Mouse (Mus musculus) embryonic facial prominence, embryonic 10.5 days (tissue): ENCODE measurements around the gene Ticam1. TPM values are rescaled to one million over a fixed set of nuclear protein-coding genes. Genes with fewer than 3 reads are reported as not detected.

Experiments
- DNase-seq: peaks from one replicate; pipeline ENCODE4 v3.0.0-alpha.2; 2017; ENCODE audit warnings: low spot score
- H3K27ac ChIP-seq: fragments of 300-500 bp; sonication (generic); replicated peaks from 2 replicates; pipeline ENCODE4 v1.5.1; 2016; ENCODE audit warnings: mild to moderate bottlenecking
- H3K27me3 ChIP-seq: fragments of 300-500 bp; sonication (generic); replicated peaks from 2 replicates; pipeline ENCODE4 v1.6.1; 2016; ENCODE audit warnings: low read depth, mild to moderate bottlenecking; ENCODE audit not compliant: poor library complexity, severe bottlenecking
- H3K36me3 ChIP-seq: fragments of 300-500 bp; sonication (generic); replicated peaks from 2 replicates; pipeline ENCODE4 v1.6.1; 2016; ENCODE audit warnings: mild to moderate bottlenecking, moderate library complexity
- H3K4me1 ChIP-seq: fragments of 300-500 bp; sonication (generic); 2 replicates; pipeline ENCODE4 v1.6.1; 2016
- H3K4me3 ChIP-seq: fragments of 300-500 bp; sonication (generic); 2 replicates; pipeline ENCODE4 v1.5.1; 2016; ENCODE audit warnings: mild to moderate bottlenecking, moderate library complexity
- H3K9me3 ChIP-seq: fragments of 300-500 bp; sonication (generic); 2 replicates; pipeline ENCODE4 v1.6.1; 2016; ENCODE audit warnings: mild to moderate bottlenecking
- WGBS: fragments of 180-500 bp; shearing (Covaris S2); methylation state at CpG from one replicate; pipeline ENCODE4 v1.1.7; 2016; 5-methylcytosine and 5-hydroxymethylcytosine counted together
- polyA plus RNA-seq: library from polyadenylated mRNA; unstranded; fragments of >200 nt; fragmentation: Nextera tagmentation; extraction: Ambion mirVana; gene quantifications from 2 replicates; pipeline ENCODE4 v1.2.1, GENCODE M21; 2016

Gene Ticam1
- polyA plus RNA-seq, 1 experiment from 2014 or later, result 3.7 TPM

- no peak for DNase-seq
- Histone ChIP-seq H3K9me3 (no peaks in the 10 kb centered on the region), H3K27me3 (no peaks in the 10 kb centered on the region), H3K36me3 (peaks cover 48% of the 10 kb centered on the region), H3K4me3 (peak overlapping the region; percentile 78), H3K27ac (peak overlapping the region; percentile 59; the same call in 1 of the 2 replicates), H3K4me1 (peaks cover 42% of the 10 kb centered on the region)
- WGBS, result 12% methylated on average over 58 of the region's 58 CpGs
Observed at GRCm38 (mm10) chr17:56257181-56257894, 19.2 kb downstream of the Ticam1 start.

- Histone ChIP-seq H3K27ac (peak within 1 kb of the TSS; percentile 85), H3K4me3 (peak within 1 kb of the TSS; percentile 78), H3K36me3 (peaks cover 38% of the 10 kb centered on the region), H3K4me1 (peaks cover 40% of the 10 kb centered on the region), H3K9me3 (no peaks in the 10 kb centered on the region), H3K27me3 (no peaks in the 10 kb centered on the region)
- under 1% methylated on average over 28 of the region's 28 CpGs for WGBS
- peak; percentile 93 for DNase-seq
Observed at GRCm38 (mm10) chr17:56256239-56256881, 20.2 kb downstream of the Ticam1 start, which contains the start of gene Fem1a. Gene Fem1a (plus strand): TSS chr17:56256810.

GRCm38 (mm10) chr17:56255863-56256238 is 20.7 kb downstream of the Ticam1 start:
- DNase-seq, result peak; percentile 99
- under 1% methylated on average over 32 of the region's 32 CpGs for WGBS
- Histone ChIP-seq H3K4me1 (peaks cover 40% of the 10 kb centered on the region), H3K27me3 (no peaks in the 10 kb centered on the region), H3K27ac (peak overlapping the region; percentile 85), H3K4me3 (peak overlapping the region; percentile 78), H3K36me3 (peaks cover 33% of the 10 kb centered on the region), H3K9me3 (no peaks in the 10 kb centered on the region)

GRCm38 (mm10) chr17:56255429-56255828 is 21.2 kb downstream of the Ticam1 start:
- H3K4me1 ChIP-seq, result peaks cover 44% of the 10 kb centered on the region
- peaks cover 29% of the 10 kb centered on the region for H3K36me3 ChIP-seq
- DNase-seq, result peak; percentile 55
- peak overlapping the region; percentile 78 for H3K4me3 ChIP-seq
- H3K27ac ChIP-seq, result 0 out of 2 replicates have a peak overlapping the region, but pooled peaks have one; percentile 36
- 18% methylated on average over 9 of the region's 9 CpGs for WGBS
- H3K27me3 ChIP-seq, result no peaks in the 10 kb centered on the region
- no peaks in the 10 kb centered on the region for H3K9me3 ChIP-seq

GRCm38 (mm10) chr17:56254695-56255094 is 21.9 kb downstream of the Ticam1 start:
- Histone ChIP-seq H3K4me1 (peaks cover 39% of the 10 kb centered on the region), H3K4me3 (no peak overlapping the region), H3K27ac (no peak overlapping the region), H3K9me3 (no peaks in the 10 kb centered on the region), H3K36me3 (peaks cover 22% of the 10 kb centered on the region), H3K27me3 (no peaks in the 10 kb centered on the region)
- DNase-seq, result no peak
- WGBS, result 83% methylated on average over 4 of the region's 4 CpGs

GRCm38 (mm10) chr17:56251136-56251829 is 25.3 kb downstream of the Ticam1 start:
- Histone ChIP-seq H3K4me1 (peaks cover 13% of the 10 kb centered on the region), H3K4me3 (peak overlapping the region; percentile 18; the same call in 1 of the 2 replicates), H3K36me3 (no peaks in the 10 kb centered on the region), H3K27ac (peak overlapping the region; percentile 55; the same call in 1 of the 2 replicates), H3K9me3 (no peaks in the 10 kb centered on the region), H3K27me3 (no peaks in the 10 kb centered on the region)
- DNase-seq, result peak; percentile 71
- WGBS, result 29% methylated on average over 6 of the region's 6 CpGs

DNA sequence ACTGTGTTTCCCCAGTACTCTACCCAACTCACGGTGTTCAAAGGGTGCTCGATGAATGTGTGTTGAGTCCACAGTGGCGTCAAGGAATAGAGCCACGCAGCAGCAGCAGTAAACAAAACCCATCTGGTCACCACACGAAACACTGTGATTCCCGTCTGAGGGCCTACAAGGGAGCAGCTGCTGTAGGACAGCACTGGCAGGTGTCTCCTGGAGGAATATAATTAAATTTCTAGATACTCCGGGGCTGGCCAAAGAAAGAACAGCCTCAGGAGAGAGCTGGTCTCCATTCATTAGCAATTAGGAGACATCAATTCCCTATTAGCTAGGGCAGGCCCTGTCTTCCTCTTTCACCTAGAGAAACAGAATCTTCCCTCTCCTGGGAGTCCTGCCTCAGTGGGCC is 31.0 kb downstream of the Ticam1 start:
- H3K36me3 ChIP-seq, result no peaks in the 10 kb centered on the region
- H3K27ac ChIP-seq, result no peak overlapping the region
- no peak for DNase-seq
- peaks cover 10% of the 10 kb centered on the region for H3K4me1 ChIP-seq
- WGBS, result 64% methylated on average over 7 of the region's 7 CpGs
- H3K27me3 ChIP-seq, result peaks cover 13% of the 10 kb centered on the region; the same call in 1 of the 2 replicates
- H3K4me3 ChIP-seq, result no peak overlapping the region
- no peaks in the 10 kb centered on the region for H3K9me3 ChIP-seq

DNA sequence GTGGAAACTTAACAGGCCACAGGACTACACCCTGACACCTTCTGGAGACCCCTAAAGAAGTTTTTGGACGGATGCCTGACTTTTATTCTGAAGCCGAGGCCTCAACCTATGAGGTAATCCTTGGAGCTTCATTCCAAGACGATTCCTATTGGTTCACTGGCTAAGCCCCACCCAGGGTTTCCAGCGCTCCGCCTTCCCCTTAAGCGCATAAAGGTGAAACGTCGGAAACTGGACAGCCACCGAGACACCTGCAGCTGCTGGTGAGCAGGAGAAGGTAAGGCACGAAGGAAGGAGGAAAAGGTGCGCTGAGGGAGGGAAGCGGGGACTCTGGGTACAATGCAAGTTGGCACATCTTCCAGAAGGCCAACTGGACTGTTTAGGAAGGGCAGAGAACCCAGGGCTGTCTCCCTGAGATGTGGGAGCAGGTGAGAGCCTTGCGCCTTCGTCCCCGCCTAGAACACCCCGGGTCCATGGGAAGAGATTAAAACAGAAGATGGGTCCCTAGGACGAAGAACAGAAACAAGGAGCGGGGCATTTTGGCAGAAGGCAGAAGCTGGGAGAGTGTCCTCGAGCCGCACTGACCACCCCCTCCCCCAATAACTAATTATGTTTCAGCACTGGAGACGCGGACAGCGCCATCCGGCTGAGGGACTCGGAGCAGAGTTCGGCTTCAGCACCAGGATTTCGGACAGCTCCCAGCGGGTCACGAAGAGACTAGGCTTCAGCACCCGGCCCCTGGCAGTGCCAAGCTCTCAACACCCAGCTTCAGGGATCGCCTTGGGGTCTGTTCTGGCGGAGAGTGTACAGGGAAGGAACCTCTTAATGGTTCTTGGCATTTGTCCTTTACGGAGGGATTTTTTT is 34.8 kb downstream of the Ticam1 start:
- no peaks in the 10 kb centered on the region for H3K9me3 ChIP-seq
- WGBS, result 1% methylated on average over 33 of the region's 33 CpGs
- H3K27ac ChIP-seq, result no peak overlapping the region
- H3K4me3 ChIP-seq, result peak overlapping the region; percentile 36
- peak; percentile 91 for DNase-seq
- H3K36me3 ChIP-seq, result no peaks in the 10 kb centered on the region
- H3K27me3 ChIP-seq, result peaks cover 13% of the 10 kb centered on the region; the same call in 1 of the 2 replicates
- peaks cover 15% of the 10 kb centered on the region for H3K4me1 ChIP-seq

- WGBS, result 3% methylated on average over 14 of the region's 14 CpGs
Observed at GRCm38 (mm10) chr17:56233818-56234469, 42.6 kb downstream of the Ticam1 start.

GRCm38 (mm10) chr17:56233389-56233788 is 43.2 kb downstream of the Ticam1 start:
- H3K4me1 ChIP-seq, result peaks cover 21% of the 10 kb centered on the region
- DNase-seq, result no peak
- H3K36me3 ChIP-seq, result no peaks in the 10 kb centered on the region
- peak overlapping the region; percentile 8; the same call in 1 of the 2 replicates for H3K4me3 ChIP-seq
- 53% methylated on average over 8 of the region's 8 CpGs for WGBS
- no peak overlapping the region for H3K27ac ChIP-seq
- no peaks in the 10 kb centered on the region; the same call in 1 of the 2 replicates for H3K27me3 ChIP-seq
- H3K9me3 ChIP-seq, result no peaks in the 10 kb centered on the region

More at GRCm38 (mm10) chr17:56233818-56234469, 42.6 kb downstream of the Ticam1 start:
- peak overlapping the region; percentile 8 for H3K4me3 ChIP-seq
- H3K36me3 ChIP-seq, result no peaks in the 10 kb centered on the region
- H3K27me3 ChIP-seq, result no peaks in the 10 kb centered on the region
- peak; percentile 87 for DNase-seq
- no peak overlapping the region for H3K27ac ChIP-seq
- H3K9me3 ChIP-seq, result no peaks in the 10 kb centered on the region
- H3K4me1 ChIP-seq, result peaks cover 21% of the 10 kb centered on the region

GRCm38 (mm10) chr17:56229943-56230342 is 46.6 kb downstream of the Ticam1 start:
- peaks cover 11% of the 10 kb centered on the region for H3K4me1 ChIP-seq
- H3K27me3 ChIP-seq, result no peaks in the 10 kb centered on the region; the same call in 1 of the 2 replicates
- H3K4me3 ChIP-seq, result no peak overlapping the region
- H3K36me3 ChIP-seq, result no peaks in the 10 kb centered on the region
- no peaks in the 10 kb centered on the region for H3K9me3 ChIP-seq
- no peak for DNase-seq
- 66% methylated on average over 10 of the region's 10 CpGs for WGBS
- no peak overlapping the region for H3K27ac ChIP-seq
